Mouse (Mus musculus): Measurements from ENCODE around the gene Slc16a13. TPM values are rescaled to one million over a fixed set of nuclear protein-coding genes. Genes with fewer than 3 reads are reported as not detected.

Slc16a13 gene
- polyA plus RNA-seq, 1 experiment, result 8.1 TPM

GRCm38 (mm10) chr11:70201691-70202090 is 19.2 kb downstream of the Slc16a13 start:
- H3K9me3 ChIP-seq, result 0 out of 2 replicates have a peak, but pooled peaks cover 4% of the 10 kb centered on the region
- H3K27me3 ChIP-seq (replicated peaks), result peaks cover 69% of the 10 kb centered on the region
- no peaks in the 10 kb centered on the region for H3K36me3 ChIP-seq (replicated peaks; ENCODE audit: low read length)
- H3K4me3 ChIP-seq (replicated peaks), result no peak overlapping the region
- H3K4me1 ChIP-seq, result peaks cover 57% of the 10 kb centered on the region
- TF ChIP-seq GATA1 (IDR thresholded peaks at IDR 0.05; ENCODE audit: borderline replicate concordance, low read length), result no peak

- peaks cover 49% of the 10 kb centered on the region for H3K4me1 ChIP-seq
- TF ChIP-seq GATA1 (IDR thresholded peaks at IDR 0.05; ENCODE audit: borderline replicate concordance, low read length) (no peak), FLI1 (IDR thresholded peaks at IDR 0.05; ENCODE audit: low read length) (no peak)
- H3K36me3 ChIP-seq (replicated peaks; ENCODE audit: low read length), result no peaks in the 10 kb centered on the region
- peaks cover 10% of the 10 kb centered on the region for H3K9me3 ChIP-seq
- no peak overlapping the region for H3K4me3 ChIP-seq (replicated peaks)
- H3K27me3 ChIP-seq (replicated peaks), result peaks cover 73% of the 10 kb centered on the region
Observed at GRCm38 (mm10) chr11:70200036-70200608, 20.7 kb downstream of the Slc16a13 start.

GRCm38 (mm10) chr11:70199107-70199506 is 21.8 kb downstream of the Slc16a13 start:
- Histone ChIP-seq H3K36me3 (replicated peaks; ENCODE audit: low read length) (no peaks in the 10 kb centered on the region), H3K27me3 (replicated peaks) (peaks cover 73% of the 10 kb centered on the region), H3K4me1 (peaks cover 41% of the 10 kb centered on the region), H3K4me3 (replicated peaks) (no peak overlapping the region), H3K9me3 (peaks cover 11% of the 10 kb centered on the region)
- no peak for TF ChIP-seq GATA1 (IDR thresholded peaks at IDR 0.05; ENCODE audit: borderline replicate concordance, low read length)
- no peak for TF ChIP-seq FLI1 (IDR thresholded peaks at IDR 0.05; ENCODE audit: low read length)

GRCm38 (mm10) chr11:70198332-70198731 is 22.5 kb downstream of the Slc16a13 start:
- Histone ChIP-seq H3K9me3 (peaks cover 11% of the 10 kb centered on the region), H3K36me3 (replicated peaks; ENCODE audit: low read length) (no peaks in the 10 kb centered on the region), H3K4me1 (peaks cover 43% of the 10 kb centered on the region), H3K27me3 (replicated peaks) (peaks cover 76% of the 10 kb centered on the region), H3K4me3 (replicated peaks) (no peak overlapping the region)
- TF ChIP-seq FLI1 (IDR thresholded peaks at IDR 0.05; ENCODE audit: low read length) (no peak), GATA1 (IDR thresholded peaks at IDR 0.05; ENCODE audit: borderline replicate concordance, low read length) (no peak)

GRCm38 (mm10) chr11:70193354-70194285 is 27.2 kb downstream of the Slc16a13 start:
- Histone ChIP-seq H3K36me3 (replicated peaks; ENCODE audit: low read length) (no peaks in the 10 kb centered on the region), H3K4me3 (replicated peaks) (no peak overlapping the region), H3K4me1 (peaks cover 27% of the 10 kb centered on the region), H3K9me3 (peaks cover 11% of the 10 kb centered on the region), H3K27me3 (replicated peaks) (peaks cover 69% of the 10 kb centered on the region)
- no peak for TF ChIP-seq FLI1 (IDR thresholded peaks at IDR 0.05; ENCODE audit: low read length)
- TF ChIP-seq GATA1 (IDR thresholded peaks at IDR 0.05; ENCODE audit: borderline replicate concordance, low read length), result no peak

GRCm38 (mm10) chr11:70192157-70192556 is 28.7 kb downstream of the Slc16a13 start:
- no peak overlapping the region for H3K4me3 ChIP-seq (replicated peaks)
- H3K9me3 ChIP-seq, result peaks cover 11% of the 10 kb centered on the region
- no peak for TF ChIP-seq FLI1 (IDR thresholded peaks at IDR 0.05; ENCODE audit: low read length)
- no peak for TF ChIP-seq GATA1 (IDR thresholded peaks at IDR 0.05; ENCODE audit: borderline replicate concordance, low read length)
- H3K36me3 ChIP-seq (replicated peaks; ENCODE audit: low read length), result no peaks in the 10 kb centered on the region
- H3K4me1 ChIP-seq, result peaks cover 12% of the 10 kb centered on the region
- H3K27me3 ChIP-seq (replicated peaks), result peaks cover 69% of the 10 kb centered on the region

GRCm38 (mm10) chr11:70191188-70191587 is 29.7 kb downstream of the Slc16a13 start:
- H3K4me3 ChIP-seq (replicated peaks), result no peak overlapping the region
- peaks cover 66% of the 10 kb centered on the region for H3K27me3 ChIP-seq (replicated peaks)
- peaks cover 10% of the 10 kb centered on the region; the same call in 1 of the 2 replicates for H3K4me1 ChIP-seq
- H3K36me3 ChIP-seq (replicated peaks; ENCODE audit: low read length), result no peaks in the 10 kb centered on the region
- TF ChIP-seq FLI1 (IDR thresholded peaks at IDR 0.05; ENCODE audit: low read length) (no peak), GATA1 (IDR thresholded peaks at IDR 0.05; ENCODE audit: borderline replicate concordance, low read length) (no peak)
- peaks cover 11% of the 10 kb centered on the region for H3K9me3 ChIP-seq

- Histone ChIP-seq H3K4me3 (replicated peaks) (no peak overlapping the region), H3K9me3 (peaks cover 4% of the 10 kb centered on the region; the same call in 1 of the 2 replicates), H3K27me3 (replicated peaks) (peaks cover 58% of the 10 kb centered on the region), H3K36me3 (replicated peaks; ENCODE audit: low read length) (no peaks in the 10 kb centered on the region), H3K4me1 (peaks cover 11% of the 10 kb centered on the region)
- TF ChIP-seq FLI1 (IDR thresholded peaks at IDR 0.05; ENCODE audit: low read length) (no peak), GATA1 (IDR thresholded peaks at IDR 0.05; ENCODE audit: borderline replicate concordance, low read length) (no peak)
Observed at GRCm38 (mm10) chr11:70189319-70190134, 31.3 kb downstream of the Slc16a13 start.

- Histone ChIP-seq H3K9me3 (peaks cover 4% of the 10 kb centered on the region; the same call in 1 of the 2 replicates), H3K36me3 (replicated peaks; ENCODE audit: low read length) (no peaks in the 10 kb centered on the region), H3K27me3 (replicated peaks) (peaks cover 58% of the 10 kb centered on the region), H3K4me1 (peaks cover 7% of the 10 kb centered on the region), H3K4me3 (replicated peaks) (no peak overlapping the region)
- TF ChIP-seq GATA1 (IDR thresholded peaks at IDR 0.05; ENCODE audit: borderline replicate concordance, low read length) (no peak), FLI1 (IDR thresholded peaks at IDR 0.05; ENCODE audit: low read length) (no peak)
Observed at GRCm38 (mm10) chr11:70185120-70185519, 35.7 kb downstream of the Slc16a13 start.

All from megakaryocyte, embryonic 14.5 days (primary cell).